Mouse (Mus musculus): ENCODE measurements around the gene Rimkla.
"Not testable (repeated sequence)": the region's sequence is repeated elsewhere in the genome, so short reads cannot be mapped to it uniquely, and the experiment has no call there.

The Rimkla gene

GRCm38 (mm10) chr4:119492291-119492932, at the start of gene Rimkla:
Gene Rimkla, minus strand, starts transcription at chr4:119492628.
- peak; percentile 78 to 85 for DNase-seq

GRCm38 (mm10) chr4:119540533-119540890, 48.1 kb upstream of the Rimkla start:
- DNase-seq = no peak

GRCm38 (mm10) chr4:119539836-119540532, 47.6 kb upstream of the Rimkla start:
- peak in 1 of 2 experiments; percentile 59 for DNase-seq

GRCm38 (mm10) chr4:119539031-119539824, 46.8 kb upstream of the Rimkla start, which contains the start of gene Frg2f1:
Gene Frg2f1, minus strand, starts transcription at chr4:119539529.
- DNase-seq = peak; percentile 96 to 97

DNA sequence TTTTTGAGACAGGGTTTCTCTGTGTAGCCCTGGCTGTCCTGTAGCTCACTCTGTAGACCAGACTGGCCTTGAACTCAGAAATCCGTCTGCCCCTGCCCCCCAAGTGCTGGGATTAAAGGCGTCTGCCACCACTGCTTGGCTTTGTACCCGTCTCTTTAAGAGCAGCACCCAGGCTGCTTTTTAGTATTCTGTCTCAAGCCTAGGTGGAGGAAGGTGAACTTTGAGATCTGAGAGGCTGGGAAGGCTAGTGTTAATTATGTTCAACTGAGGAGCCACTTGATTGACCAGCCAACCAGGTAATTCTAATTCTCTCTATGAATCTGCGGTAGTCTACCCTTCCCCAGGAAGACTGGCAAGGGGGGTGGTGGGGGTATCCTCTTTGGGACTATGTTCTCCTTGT, 45.0 kb upstream of the Rimkla start:
- no peak for DNase-seq

DNA sequence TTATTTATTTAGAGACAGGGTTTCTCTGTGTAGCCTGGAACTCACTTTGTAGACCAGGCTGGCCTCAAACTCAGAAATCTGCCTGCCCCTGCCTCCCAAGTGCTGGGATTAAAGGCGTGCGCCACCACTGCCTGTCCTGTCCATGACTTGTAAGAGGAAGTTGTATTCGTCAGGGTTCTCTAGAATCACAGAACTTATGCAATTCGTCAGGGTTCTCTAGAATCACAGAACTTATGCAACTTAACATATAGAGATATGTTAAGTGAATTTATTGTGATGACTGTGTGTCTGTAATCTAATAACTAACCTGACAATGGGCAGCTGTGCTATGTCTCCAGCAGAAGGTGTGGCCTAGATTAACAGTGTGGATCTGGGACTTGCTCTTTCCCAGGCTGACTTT, 44.2 kb upstream of the Rimkla start, which contains the start of gene Foxj3:
Foxj3 (plus strand) TSS at position 390 of the 400 bp plus-strand sequence.
- not testable (repeated sequence) for DNase-seq

DNA sequence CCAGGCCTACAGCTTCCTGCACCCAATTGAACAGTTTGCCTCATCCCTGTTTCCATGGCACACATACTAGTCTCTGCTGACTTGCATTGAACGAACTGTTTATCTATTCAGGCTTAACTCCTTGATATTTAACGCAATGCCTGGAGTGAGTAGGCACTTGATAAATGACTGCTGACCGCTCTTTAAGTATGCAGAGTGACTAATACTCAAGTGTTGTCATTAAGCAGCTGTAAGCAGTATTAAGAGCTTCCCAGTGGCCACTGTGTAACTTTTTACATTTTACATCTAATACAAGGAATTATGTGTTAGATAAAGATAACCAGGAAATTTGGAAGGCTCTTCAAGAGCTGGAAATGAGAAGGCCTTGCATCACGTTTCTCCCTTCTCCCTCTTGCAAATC, 42.7 kb upstream of the Rimkla start:
- DNase-seq = no peak

DNA sequence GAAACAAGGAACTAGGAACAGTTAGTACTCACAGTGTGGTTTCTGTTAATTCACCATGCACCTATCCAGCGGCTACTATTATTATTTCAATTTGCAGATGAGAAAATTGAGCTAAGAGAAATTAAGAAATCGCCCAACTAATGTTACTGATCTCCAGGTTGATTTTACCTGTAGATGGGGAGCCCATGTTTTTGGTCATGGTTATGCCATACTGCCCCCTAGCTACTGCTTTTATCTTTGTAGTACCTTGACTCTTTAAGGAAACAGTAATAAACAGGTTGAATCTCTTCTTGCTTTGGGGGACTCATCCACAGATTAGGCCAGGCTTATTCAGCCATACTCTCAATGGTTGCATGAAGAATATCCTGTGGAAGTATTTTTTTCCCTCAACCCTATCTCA, 39.4 kb upstream of the Rimkla start:
- DNase-seq = peak; percentile 29 to 62

GRCm38 (mm10) chr4:119526329-119526845, 34.0 kb upstream of the Rimkla start:
- DNase-seq = no peak

GRCm38 (mm10) chr4:119524466-119524865, 32.0 kb upstream of the Rimkla start:
- no peak for DNase-seq

DNA sequence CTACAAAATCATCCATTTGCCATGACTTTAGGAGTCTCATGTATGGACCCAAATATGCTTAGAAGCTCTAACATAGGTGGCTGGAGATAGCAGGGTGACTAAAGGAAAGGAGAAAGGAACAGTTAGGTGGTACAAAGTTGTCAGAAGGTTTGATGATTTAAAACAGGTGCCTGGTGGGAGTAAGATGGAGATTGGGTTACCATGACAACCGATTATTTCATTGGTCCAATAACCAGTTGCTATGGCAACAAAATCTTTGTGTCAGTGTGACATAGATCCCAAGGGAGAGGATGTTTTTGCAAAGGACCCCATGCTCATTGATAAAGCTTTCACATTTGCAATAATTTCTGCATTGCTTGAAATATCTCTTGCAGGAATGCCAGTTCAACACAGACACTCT, 31.6 kb upstream of the Rimkla start:
- DNase-seq = no peak

- no peak for DNase-seq
These were observed 31.1 kb upstream of the Rimkla start for GRCm38 (mm10) chr4:119523575-119523974.

DNA sequence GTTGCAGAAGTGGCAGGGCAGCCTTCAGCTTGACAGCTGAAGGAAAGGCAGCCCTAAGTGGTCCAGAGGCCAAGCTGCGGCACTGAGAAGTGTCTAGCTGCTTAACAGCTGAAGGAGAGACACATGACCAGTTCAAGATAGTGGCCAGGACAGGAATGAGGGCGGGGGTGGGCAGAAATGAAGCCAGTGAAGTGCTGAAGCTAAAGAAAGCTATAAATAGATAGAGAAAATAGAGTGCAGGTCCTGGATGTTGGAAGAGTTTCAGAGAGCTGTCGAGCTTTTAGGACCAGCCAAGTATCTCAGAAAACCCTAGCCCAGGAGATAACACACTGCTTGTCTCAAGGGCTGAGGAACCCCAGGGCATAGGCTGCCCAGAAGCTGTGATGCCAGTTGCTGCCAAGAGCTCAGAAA, 20.3 kb upstream of the Rimkla start:
- DNase-seq = no peak

DNA sequence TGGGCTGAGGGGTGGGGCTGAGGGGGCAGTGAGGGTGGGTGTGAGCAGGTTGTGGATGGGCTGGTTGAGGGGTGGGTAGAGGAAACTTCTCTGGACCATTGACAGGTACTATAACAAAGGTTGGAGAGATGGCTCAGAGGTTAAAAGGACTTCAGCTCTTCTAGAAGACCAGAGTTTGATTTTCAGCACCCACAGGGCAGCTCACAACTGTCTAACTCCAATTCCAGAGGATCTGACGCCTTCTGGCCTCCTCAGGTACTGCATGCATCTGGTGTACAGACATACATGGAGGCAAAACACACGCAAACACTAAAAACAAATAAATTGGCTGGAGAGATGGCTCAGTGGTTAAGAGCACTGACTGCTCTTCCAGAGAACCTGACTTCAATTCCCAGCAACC, 19.2 kb upstream of the Rimkla start:
- DNase-seq = no peak

GRCm38 (mm10) chr4:119498319-119498848, 6.0 kb upstream of the Rimkla start:
- no peak for DNase-seq

DNA sequence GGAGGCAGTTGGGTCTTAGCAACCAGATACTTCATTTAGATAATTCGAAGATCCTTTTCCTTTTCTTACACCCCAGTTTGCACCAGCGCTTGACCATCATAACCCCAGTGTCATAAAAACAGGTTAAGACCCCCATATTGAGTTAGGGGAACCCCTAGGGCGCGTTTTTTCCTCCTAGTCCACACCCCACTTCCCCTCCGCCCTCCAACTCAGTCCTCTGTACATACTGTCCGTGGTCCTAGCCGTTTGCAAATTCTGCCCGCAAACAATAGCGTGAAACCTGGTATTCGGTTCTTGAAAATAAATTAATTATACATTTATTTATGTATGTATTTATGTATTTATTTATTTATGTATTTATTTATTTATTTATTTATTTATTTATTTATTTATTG, 502 bp upstream of the Rimkla start:
- no peak for DNase-seq

- peak; percentile 78 to 92 for DNase-seq
These were observed 1.6 kb downstream of the Rimkla start for GRCm38 (mm10) chr4:119490806-119491205.

- DNase-seq = peak; percentile 41 to 43
These were observed 2.8 kb downstream of the Rimkla start for GRCm38 (mm10) chr4:119489666-119490065.

DNA sequence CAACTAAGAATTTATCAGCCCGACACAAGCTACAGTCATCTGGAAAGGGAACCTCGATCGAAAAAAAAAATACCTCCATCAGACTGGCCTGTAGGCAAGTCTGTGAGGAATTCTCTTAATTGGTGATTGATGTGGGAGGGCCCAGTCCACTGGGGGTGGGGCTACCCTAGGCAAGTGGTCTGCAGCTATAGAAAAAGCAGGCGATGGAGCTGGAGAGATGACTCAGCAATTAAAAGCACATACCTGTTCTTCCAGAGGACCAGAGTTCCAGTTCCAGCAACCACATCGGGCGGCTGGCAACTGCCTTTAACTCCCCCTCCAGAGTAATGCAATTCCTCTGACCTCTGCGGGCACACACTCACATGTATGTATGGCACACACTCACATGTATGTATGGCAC, 7.5 kb downstream of the Rimkla start:
- no peak for DNase-seq

DNA sequence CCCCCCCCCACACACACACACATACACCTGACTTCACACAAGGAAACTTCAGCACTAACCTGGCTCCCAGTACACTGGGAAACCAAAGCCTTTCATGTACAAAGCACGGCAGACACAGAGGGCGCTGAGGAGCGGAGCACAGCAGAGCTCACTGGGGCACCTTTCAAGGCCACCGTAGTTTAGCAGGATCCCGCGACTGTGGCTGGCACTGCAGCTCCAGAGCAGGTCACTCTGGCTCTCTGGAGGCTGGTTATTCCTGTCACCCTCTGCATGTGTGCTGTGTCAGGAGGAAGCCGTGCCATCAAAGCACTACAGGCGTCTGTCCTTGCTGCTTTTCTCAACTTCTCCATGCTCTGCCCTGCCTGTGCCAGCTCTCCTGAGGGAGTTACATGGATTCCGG, 9.4 kb downstream of the Rimkla start:
- DNase-seq = peak in 1 of 2 experiments; percentile 37

GRCm38 (mm10) chr4:119473150-119473549, 19.3 kb downstream of the Rimkla start:
- no peak for DNase-seq

DNA sequence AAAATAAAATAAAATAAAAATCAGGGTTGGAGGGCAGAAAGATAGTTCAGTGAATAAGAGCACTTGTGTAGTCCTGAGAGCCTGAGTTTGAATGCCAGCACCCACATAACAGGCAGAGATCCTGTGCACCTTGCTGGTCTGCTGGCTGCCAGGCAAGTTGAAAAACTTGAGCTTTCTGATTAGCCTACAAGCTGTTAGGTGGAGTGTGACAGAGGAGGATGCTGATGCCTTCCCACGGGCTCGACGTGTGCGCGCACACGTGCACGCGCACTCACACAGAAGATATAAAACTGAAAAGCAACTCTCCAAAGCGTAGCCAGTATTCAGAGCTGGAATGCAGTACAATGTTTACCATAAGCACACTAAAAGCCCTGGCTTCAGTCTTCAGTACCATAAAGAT, 19.9 kb downstream of the Rimkla start:
- no peak for DNase-seq
